Mouse (Mus musculus) spleen, embryonic (tissue): ENCODE data around the gene Tox2.

Experiments used
- CTCF ChIA-PET: fragments of 350-600 bp; sonication (Branson Sonifier 250); formaldehyde crosslinking; loops from one replicate; lab custom pipeline; 2022; lab: Charles Lee

Tox2 gene

DNA sequence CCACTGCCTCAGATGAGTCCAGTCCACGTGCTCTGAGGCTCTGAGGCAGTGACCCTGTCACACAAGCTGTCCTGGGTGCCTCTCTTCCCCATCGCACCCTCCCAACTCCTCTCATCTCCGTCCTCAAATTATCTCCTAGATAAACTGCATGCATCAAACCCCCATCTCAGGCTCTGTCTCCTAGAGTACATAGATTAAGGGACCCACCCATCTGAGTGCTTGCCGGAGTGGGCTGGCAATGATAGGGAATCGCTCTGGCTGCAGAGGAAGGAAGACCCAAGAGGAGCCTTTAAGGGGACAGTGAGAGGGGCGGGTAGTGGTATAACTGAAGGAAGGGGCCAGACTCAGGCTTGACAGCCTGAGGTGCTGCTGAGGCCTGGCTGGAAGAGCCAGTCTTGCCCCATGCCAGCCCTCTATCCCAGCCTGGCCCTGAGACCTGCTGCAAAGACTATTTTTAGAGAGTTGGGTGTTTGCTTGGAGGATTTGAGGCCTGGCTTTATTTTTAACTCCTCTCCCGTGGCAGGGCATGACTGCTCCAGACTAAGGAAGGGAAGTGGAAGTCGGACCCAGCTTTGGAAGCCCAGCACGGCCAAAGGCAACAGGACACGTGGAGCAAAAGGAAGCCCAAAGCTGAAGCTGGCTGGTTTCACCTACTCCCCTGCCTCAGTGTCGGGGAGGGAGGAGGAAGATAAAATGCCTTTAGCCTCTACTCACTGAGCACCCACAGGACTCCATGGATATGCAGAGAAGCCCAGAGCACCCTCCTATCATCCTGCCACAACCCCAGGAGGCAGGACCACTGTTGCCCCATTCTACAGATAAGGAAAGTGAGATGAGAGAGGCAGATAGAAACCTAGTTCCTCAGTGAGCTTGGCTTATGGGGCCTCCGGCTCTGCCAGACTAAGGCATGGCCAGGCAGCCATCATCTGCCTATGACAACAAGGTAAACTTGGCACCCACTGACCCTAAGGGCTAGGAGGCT is 160.3 kb downstream of the Tox2 start:
- CTCF ChIA-PET, result no interaction called here

DNA sequence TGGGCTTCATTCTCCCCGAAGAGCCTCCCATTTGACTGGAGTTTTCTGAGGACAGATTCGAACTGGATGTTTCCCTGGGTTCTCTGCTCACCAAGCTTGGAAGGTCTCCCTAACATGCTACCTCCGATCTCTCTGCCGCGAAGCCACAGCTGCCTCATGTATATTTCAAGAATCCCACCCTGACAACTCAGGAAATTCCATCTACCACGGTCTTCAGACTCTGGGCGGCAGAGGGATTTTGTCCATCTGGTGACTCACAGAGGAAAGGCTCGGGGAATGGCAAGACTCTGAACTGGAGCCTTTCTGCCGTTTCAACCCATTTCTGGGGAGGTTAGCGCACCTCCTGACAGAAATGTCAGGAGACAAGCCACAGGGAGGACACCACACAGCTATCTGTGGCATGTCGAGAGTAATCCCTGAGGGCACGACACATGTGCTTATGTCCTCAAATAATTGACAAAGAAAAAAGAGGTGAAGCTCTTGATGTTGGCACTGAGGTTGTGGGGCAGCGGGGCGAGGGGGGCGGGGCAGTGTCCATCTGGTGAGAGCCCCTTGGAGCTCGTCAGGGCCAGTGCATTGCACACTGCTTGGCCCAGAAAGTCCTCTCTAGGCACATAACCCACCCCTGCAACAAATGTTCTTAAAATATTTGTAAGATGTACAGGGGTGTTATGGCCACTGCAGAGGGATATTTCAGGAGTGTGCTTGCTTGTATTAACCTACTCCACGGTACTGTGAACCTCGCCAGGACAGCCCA is 162.0 kb downstream of the Tox2 start:
- CTCF ChIA-PET, result no interaction called here

GRCm38 (mm10) chr2:163370175-163370574 is 167.2 kb downstream of the Tox2 start:
- CTCF ChIA-PET, result no interaction called here

DNA sequence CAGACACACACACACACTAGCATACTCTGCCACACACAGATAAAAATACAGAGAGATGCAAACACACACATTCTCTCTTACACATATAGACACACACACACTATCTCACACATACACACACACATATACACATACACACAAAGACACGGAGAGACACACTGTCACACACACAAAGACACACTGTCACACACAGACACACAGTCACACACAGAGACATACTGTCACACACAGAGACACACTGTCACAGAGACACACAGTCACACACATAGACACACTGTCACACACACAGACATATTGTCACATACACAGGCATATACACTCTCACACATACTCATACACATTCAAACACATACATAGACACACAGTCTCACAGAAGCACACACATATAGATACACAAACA is 169.7 kb downstream of the Tox2 start:
- CTCF ChIA-PET, result no interaction called here
